Comparison of ENCODE assay signal across 7 mouse cellular contexts in genomic region chr5:129670036-129670458, GRCm38 (mm10). TPM values are rescaled to one million over a fixed set of nuclear protein-coding genes. Genes with fewer than 3 reads are reported as not detected.
DNase-seq lines count a peak whose midpoint lies in the region; ATAC-seq lines count a peak whose summit lies in the region.

TSS of gene Zfp11 (minus strand) at chr5:129670099.

- H3K9ac ChIP-seq in embryonic facial prominence, embryonic 12.5 days, result peak within 1 kb of the TSS; percentile 87
- peak within 1 kb of the TSS; percentile 92 for H3K9ac ChIP-seq in midbrain, embryonic 11.5 days (ENCODE audit: low read length)

- DNase-seq in adrenal gland, postnatal 4 days (ENCODE audit: low spot score in 2 of 2), result peak; percentile 62 to 75
- DNase-seq in heart, adult 11 months, result peak; percentile 98
- peak; percentile 76 for DNase-seq in kidney, adult 11 months
- DNase-seq in left cerebral cortex, postnatal 4 days, result peak; percentile 81
- peak; percentile 98 for DNase-seq in midbrain, embryonic 11.5 days (ENCODE audit: low spot score, missing footprints)
- DNase-seq in skeletal muscle tissue, adult 2 months (ENCODE audit: low read depth, low spot score), result peak; percentile 44

- no peaks in the 10 kb centered on the region for H3K36me3 ChIP-seq in embryonic facial prominence, embryonic 12.5 days
- H3K36me3 ChIP-seq in midbrain, embryonic 11.5 days (ENCODE audit: control insufficient read depth, insufficient read depth, low read length), result no peaks in the 10 kb centered on the region

- H3K4me3 ChIP-seq in embryonic facial prominence, embryonic 12.5 days, result peak within 1 kb of the TSS; percentile 79
- H3K4me3 ChIP-seq in midbrain, embryonic 11.5 days (ENCODE audit: low read depth, low read length), result peak within 1 kb of the TSS; percentile 84

- WGBS in embryonic facial prominence, embryonic 12.5 days, result under 1% methylated on average over 23 of the region's 23 CpGs
- 1% methylated on average over 23 of the region's 23 CpGs for WGBS in midbrain, embryonic 11.5 days

- H3K4me2 ChIP-seq in embryonic facial prominence, embryonic 12.5 days (replicated peaks), result peak within 1 kb of the TSS; percentile 72
- H3K4me2 ChIP-seq in midbrain, embryonic 11.5 days, result peak within 1 kb of the TSS; percentile 71

- no peaks in the 10 kb centered on the region for H3K27me3 ChIP-seq in embryonic facial prominence, embryonic 12.5 days
- H3K27me3 ChIP-seq in midbrain, embryonic 11.5 days (ENCODE audit: control insufficient read depth, insufficient read depth, low read length), result no peaks in the 10 kb centered on the region

- H3K4me1 ChIP-seq in embryonic facial prominence, embryonic 12.5 days, result peaks cover 11% of the 10 kb centered on the region; the same call in 1 of the 2 replicates
- 0 out of 2 replicates have a peak, but pooled peaks cover 2% of the 10 kb centered on the region for H3K4me1 ChIP-seq in midbrain, embryonic 11.5 days (ENCODE audit: control insufficient read depth, insufficient read depth, low read length)

- peaks cover 9% of the 10 kb centered on the region; the same call in 1 of the 2 replicates for H3K9me3 ChIP-seq in embryonic facial prominence, embryonic 12.5 days
- no peaks in the 10 kb centered on the region for H3K9me3 ChIP-seq in midbrain, embryonic 11.5 days (ENCODE audit: control insufficient read depth, low read length)

- ATAC-seq in embryonic facial prominence, embryonic 12.5 days (ENCODE audit: insufficient number of reproducible peaks, insufficient read depth, low FRiP score, low TSS enrichment), result 0 out of 2 replicates have a peak, but pooled peaks have one; percentile 60
- ATAC-seq in midbrain, embryonic 11.5 days (ENCODE audit: low FRiP score), result peak; percentile 80

- intact Hi-C loops in left cerebral cortex, postnatal 4 days (cut with DNase I), result no loop called here

- H3K27ac ChIP-seq in embryonic facial prominence, embryonic 12.5 days, result peak within 1 kb of the TSS; percentile 47; the same call in 1 of the 2 replicates
- H3K27ac ChIP-seq in midbrain, embryonic 11.5 days (ENCODE audit: low read depth, low read length), result no peak within 1 kb of the TSS

RNA-seq across cellular contexts. Expression of gene Zfp11, which starts in this region (rescaled TPM):
- total RNA-seq in adrenal gland, postnatal 4 days (2021), result 1 to 10 TPM; 5.9 to 6.0 TPM
- polyA plus RNA-seq in embryonic facial prominence, embryonic 12.5 days (2016; fragmentation: Nextera tagmentation; extraction: Ambion mirVana), result 5.5 and 6.2 TPM in 2 replicates
- total RNA-seq in left cerebral cortex, postnatal 4 days (2021), result 1 to 10 TPM; 8.2 to 8.6 TPM
- 6.1 and 8.2 TPM in 2 replicates for polyA plus RNA-seq in midbrain, embryonic 11.5 days (2014; fragmentation: Nextera tagmentation; extraction: Ambion mirVana)

Comparison
In these comparisons a context has a peak if more than half of its experiments do, and no peak if none do; other contexts are left out.
1. DNase-seq: peak in every context shown above with its lines; median percentile 98 in heart, adult 11 months; 98 in midbrain, embryonic 11.5 days; 81 in left cerebral cortex, postnatal 4 days; 76 in kidney, adult 11 months; 68 in adrenal gland, postnatal 4 days; 44 in skeletal muscle tissue, adult 2 months.